Mouse (Mus musculus) forebrain, embryonic 14.5 days (tissue): ENCODE data around the gene Lcmt2. TPM values are rescaled to one million over a fixed set of nuclear protein-coding genes. Genes with fewer than 3 reads are reported as not detected.

ENCODE experiments used
- ATAC-seq: fragments of 200-750 bp; cut with Nextera tagmentation; 2 replicates; pipeline ENCODE4 v1.8.0; 2017; ENCODE audit warnings: mild to moderate bottlenecking, moderate library complexity
- DNase-seq: peaks from one replicate; pipeline ENCODE4 v3.0.0-alpha.2; 2015; ENCODE audit warnings: low spot score
- H3K27ac ChIP-seq: fragments of 300-500 bp; sonication (generic); 2 replicates; pipeline ENCODE4 v1.5.1; 2014; ENCODE audit warnings: low read depth, mild to moderate bottlenecking, control low read depth, low read length, moderate library complexity
- H3K27me3 ChIP-seq: fragments of 300-500 bp; sonication (generic); replicated peaks from 2 replicates; pipeline ENCODE4 v1.6.1; 2014; ENCODE audit warnings: low read length, control low read depth, mixed read lengths; ENCODE audit not compliant: control insufficient read depth, insufficient read depth
- H3K36me3 ChIP-seq: fragments of 300-500 bp; sonication (generic); 2 replicates; pipeline ENCODE4 v1.6.1; 2014; ENCODE audit warnings: low read length, control low read depth; ENCODE audit not compliant: control insufficient read depth, insufficient read depth
- H3K4me1 ChIP-seq: fragments of 300-500 bp; sonication (generic); 2 replicates; pipeline ENCODE4 v1.6.1; 2014; ENCODE audit warnings: antibody characterized with exemption, low read length, control low read depth; ENCODE audit not compliant: control insufficient read depth, insufficient read depth
- H3K4me2 ChIP-seq: fragments of 300-500 bp; sonication (generic); 2 replicates; pipeline ENCODE4 v1.6.1; 2014; ENCODE audit warnings: mild to moderate bottlenecking, control low read depth, low read length
- H3K4me3 ChIP-seq: fragments of 300-500 bp; sonication (generic); 2 replicates; pipeline ENCODE4 v1.5.1; 2014; ENCODE audit warnings: low read depth, low read length, control low read depth
- H3K9ac ChIP-seq: fragments of 300-500 bp; sonication (generic); 2 replicates; pipeline ENCODE4 v1.6.1; 2014; ENCODE audit warnings: mild to moderate bottlenecking, low read length, control low read depth, moderate library complexity
- H3K9me3 ChIP-seq: fragments of 300-500 bp; sonication (generic); replicated peaks from 2 replicates; pipeline ENCODE4 v1.6.1; 2016; ENCODE audit warnings: low read length, control low read depth, mixed read lengths; ENCODE audit not compliant: control insufficient read depth
- WGBS: fragments of 180-500 bp; shearing (Covaris S2); extraction: QIAGEN DNeasy Blood & Tissue Kit; methylation state at CpG from one replicate; pipeline ENCODE4 v1.1.7; 2014; 5-methylcytosine and 5-hydroxymethylcytosine counted together
- polyA plus RNA-seq: library from polyadenylated mRNA; unstranded; fragments of >200 nt; fragmentation: Nextera tagmentation; extraction: Ambion mirVana; gene quantifications from 2 replicates; pipeline ENCODE4 v1.2.1, GENCODE M21; 2014

Lcmt2 gene
- polyA plus RNA-seq, 1 experiment from 2014 or later: 27.8 TPM

- H3K4me1 ChIP-seq: peaks cover 23% of the 10 kb centered on the region
- no peak for DNase-seq
- 71% methylated on average over 4 of the region's 4 CpGs for WGBS
- H3K4me2 ChIP-seq: peak overlapping the region; percentile 92
- no peaks in the 10 kb centered on the region for H3K27me3 ChIP-seq
- no peak for ATAC-seq
- H3K27ac ChIP-seq: no peak overlapping the region
- H3K9me3 ChIP-seq: no peaks in the 10 kb centered on the region
- peaks cover 30% of the 10 kb centered on the region for H3K36me3 ChIP-seq
- H3K4me3 ChIP-seq: peak overlapping the region; percentile 92
- H3K9ac ChIP-seq: peak overlapping the region; percentile 85; the same call in 1 of the 2 replicates
Observed at GRCm38 (mm10) chr2:121169173-121169572, 28.7 kb upstream of the Lcmt2 start.

GRCm38 (mm10) chr2:121153100-121153499 is 12.6 kb upstream of the Lcmt2 start:
- no peaks in the 10 kb centered on the region for H3K9me3 ChIP-seq
- no peak for DNase-seq
- no peaks in the 10 kb centered on the region for H3K27me3 ChIP-seq
- no peak for ATAC-seq
- no peak overlapping the region for H3K4me2 ChIP-seq
- H3K27ac ChIP-seq: no peak overlapping the region
- no peak overlapping the region for H3K4me3 ChIP-seq
- 83% methylated on average over 3 of the region's 3 CpGs for WGBS
- H3K4me1 ChIP-seq: no peaks in the 10 kb centered on the region
- H3K9ac ChIP-seq: no peak overlapping the region
- H3K36me3 ChIP-seq: peaks cover 49% of the 10 kb centered on the region

GRCm38 (mm10) chr2:121149679-121150078 is 9.2 kb upstream of the Lcmt2 start:
- DNase-seq: no peak
- H3K4me1 ChIP-seq: no peaks in the 10 kb centered on the region
- no peak overlapping the region for H3K9ac ChIP-seq
- WGBS: 85% methylated on average over 5 of the region's 5 CpGs
- no peak overlapping the region for H3K27ac ChIP-seq
- H3K36me3 ChIP-seq: peaks cover 52% of the 10 kb centered on the region
- H3K27me3 ChIP-seq: no peaks in the 10 kb centered on the region
- H3K4me3 ChIP-seq: no peak overlapping the region
- ATAC-seq: no peak
- no peak overlapping the region for H3K4me2 ChIP-seq
- H3K9me3 ChIP-seq: no peaks in the 10 kb centered on the region

GRCm38 (mm10) chr2:121142415-121142814 is 2.0 kb upstream of the Lcmt2 start:
- WGBS: 63% methylated on average over 2 of the region's 2 CpGs
- Histone ChIP-seq H3K27ac (no peak overlapping the region), H3K27me3 (no peaks in the 10 kb centered on the region), H3K9me3 (no peaks in the 10 kb centered on the region), H3K4me3 (no peak overlapping the region), H3K4me1 (peaks cover 25% of the 10 kb centered on the region), H3K9ac (no peak overlapping the region), H3K4me2 (no peak overlapping the region), H3K36me3 (peaks cover 47% of the 10 kb centered on the region)
- DNase-seq: no peak
- no peak for ATAC-seq

GRCm38 (mm10) chr2:121141216-121142035 is 973 bp upstream of the Lcmt2 start:
- Histone ChIP-seq H3K36me3 (peaks cover 37% of the 10 kb centered on the region), H3K27me3 (no peaks in the 10 kb centered on the region), H3K27ac (peak overlapping the region; percentile 98; the same call in 1 of the 2 replicates), H3K9ac (peak overlapping the region; percentile 93), H3K9me3 (no peaks in the 10 kb centered on the region), H3K4me3 (peak overlapping the region; percentile 52), H3K4me1 (peaks cover 25% of the 10 kb centered on the region), H3K4me2 (peak overlapping the region; percentile 91)
- no peak for ATAC-seq
- DNase-seq: no peak
- WGBS: 63% methylated on average over 16 of the region's 16 CpGs

GRCm38 (mm10) chr2:121139266-121140017 is 1.0 kb downstream of the Lcmt2 start:
- Histone ChIP-seq H3K27me3 (no peaks in the 10 kb centered on the region), H3K27ac (peak overlapping the region; percentile 98), H3K9me3 (no peaks in the 10 kb centered on the region), H3K4me3 (peak overlapping the region; percentile 52), H3K4me2 (peak overlapping the region; percentile 91), H3K4me1 (peaks cover 25% of the 10 kb centered on the region), H3K9ac (peak overlapping the region; percentile 93), H3K36me3 (peaks cover 25% of the 10 kb centered on the region)
- peak; percentile 55 for DNase-seq
- no peak; the same call in 1 of the 2 replicates for ATAC-seq
- 61% methylated on average over 29 of the region's 29 CpGs for WGBS

- no peak overlapping the region for H3K9ac ChIP-seq
- no peak overlapping the region for H3K27ac ChIP-seq
- H3K4me3 ChIP-seq: no peak overlapping the region
- no peak for ATAC-seq
- H3K4me2 ChIP-seq: no peak overlapping the region
- DNase-seq: no peak
- 96% methylated on average over 4 of the region's 4 CpGs for WGBS
- H3K4me1 ChIP-seq: peaks cover 25% of the 10 kb centered on the region
- H3K27me3 ChIP-seq: no peaks in the 10 kb centered on the region
- peaks cover 14% of the 10 kb centered on the region for H3K36me3 ChIP-seq
- H3K9me3 ChIP-seq: no peaks in the 10 kb centered on the region
Observed at GRCm38 (mm10) chr2:121137371-121137770, 3.1 kb downstream of the Lcmt2 start.

GRCm38 (mm10) chr2:121132822-121133221 is 7.6 kb downstream of the Lcmt2 start:
- H3K4me3 ChIP-seq: no peak overlapping the region
- WGBS: 82% methylated on average over 1 of the region's 1 CpGs
- H3K9ac ChIP-seq: no peak overlapping the region
- H3K27me3 ChIP-seq: no peaks in the 10 kb centered on the region
- no peak for DNase-seq
- no peak for ATAC-seq
- no peaks in the 10 kb centered on the region for H3K36me3 ChIP-seq
- no peaks in the 10 kb centered on the region for H3K4me1 ChIP-seq
- no peak overlapping the region for H3K4me2 ChIP-seq
- no peaks in the 10 kb centered on the region for H3K9me3 ChIP-seq
- no peak overlapping the region for H3K27ac ChIP-seq
